Mouse (Mus musculus) thymus, postnatal 25 days (tissue): ENCODE measurements around the gene Asic5.

Experiments
- DNase-seq: peaks from one replicate; pipeline ENCODE4 v3.0.0; 2022

The Asic5 gene

GRCm38 (mm10) chr3:82014148-82014703, 32.1 kb downstream of the Asic5 start:
- DNase-seq = no peak

GRCm38 (mm10) chr3:82022421-82022920, 40.4 kb downstream of the Asic5 start:
- DNase-seq = no peak

GRCm38 (mm10) chr3:82023065-82023464, 41.0 kb downstream of the Asic5 start:
- no peak for DNase-seq

- no peak for DNase-seq
Observed at GRCm38 (mm10) chr3:82027286-82027685, 45.2 kb downstream of the Asic5 start.

GRCm38 (mm10) chr3:82029229-82029628, 47.1 kb downstream of the Asic5 start:
- DNase-seq = peak; percentile 18

- DNase-seq = no peak
Observed at GRCm38 (mm10) chr3:82030008-82030748, 48.1 kb downstream of the Asic5 start.

- DNase-seq = no peak
Observed at GRCm38 (mm10) chr3:82036262-82037044, 54.4 kb downstream of the Asic5 start.

GRCm38 (mm10) chr3:82043676-82044075, 61.6 kb downstream of the Asic5 start:
- DNase-seq = no peak

GRCm38 (mm10) chr3:82044902-82045301, 62.8 kb downstream of the Asic5 start:
- no peak for DNase-seq

- no peak for DNase-seq
Observed at GRCm38 (mm10) chr3:82046087-82046486, 64.0 kb downstream of the Asic5 start.

GRCm38 (mm10) chr3:82047100-82047753, 65.1 kb downstream of the Asic5 start:
- DNase-seq = peak; percentile 28

GRCm38 (mm10) chr3:82048078-82048477, 66.0 kb downstream of the Asic5 start:
- DNase-seq = no peak

- no peak for DNase-seq
Observed at GRCm38 (mm10) chr3:82048681-82049080, 66.6 kb downstream of the Asic5 start.

GRCm38 (mm10) chr3:82051468-82051867, 69.4 kb downstream of the Asic5 start:
- no peak for DNase-seq

- no peak for DNase-seq
Observed at GRCm38 (mm10) chr3:82052029-82052428, 69.9 kb downstream of the Asic5 start.

GRCm38 (mm10) chr3:82054283-82054974, 72.3 kb downstream of the Asic5 start:
- no peak for DNase-seq

GRCm38 (mm10) chr3:82057201-82057600, 75.1 kb downstream of the Asic5 start:
- DNase-seq = no peak

- no peak for DNase-seq
Observed at GRCm38 (mm10) chr3:82061402-82062180, 79.5 kb downstream of the Asic5 start.

GRCm38 (mm10) chr3:82067830-82068229, 85.7 kb downstream of the Asic5 start:
- no peak for DNase-seq
